Mouse (Mus musculus): ENCODE measurements around the gene Mt4.

DNA sequence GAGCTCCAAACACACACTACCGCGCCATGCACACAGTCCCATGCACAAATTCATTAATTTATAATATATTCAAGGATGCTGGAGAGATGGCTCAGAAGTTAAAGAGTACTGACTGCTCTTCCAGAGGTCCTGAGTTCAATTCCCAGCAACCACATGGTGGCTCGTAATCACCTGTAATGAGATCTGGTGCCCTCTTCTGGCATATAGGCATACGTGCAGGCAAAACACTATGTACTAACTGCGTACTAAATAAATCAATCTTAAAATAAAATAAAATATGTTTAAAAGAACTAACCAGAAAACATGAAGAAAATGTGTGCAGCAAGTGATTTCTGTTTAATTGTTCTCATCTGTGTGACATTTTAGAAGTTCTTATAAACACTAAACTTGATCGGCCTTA, 42.7 kb upstream of the Mt4 start:
- TF ChIP-seq CTCF (IDR thresholded peaks at IDR 0.05) (peak; percentile 47), POLR2A (IDR thresholded peaks at IDR 0.05; ENCODE audit: insufficient read depth, low read depth, low read length) (no peak), EP300 (IDR thresholded peaks at IDR 0.05; ENCODE audit: insufficient read depth, low read depth, low read length) (no peak)

All from heart, adult 2 months (tissue).